Comparison of ENCODE assay signal across 22 mouse cellular contexts in genomic region chr16:49165728-49166127, GRCm38 (mm10).
"Had no signal": no experiment of that assay in that cellular context is flagged by ENCODE, and none has a peak within 500 bp of the region (broad histone marks: within the 10 kb centered on the region; RNA-seq: fewer than 3 reads in every experiment).

No protein-coding gene starts in this region.

- H3K36me3 ChIP-seq: limb, embryonic 12.5 days; limb, embryonic 15.5 days; liver, embryonic 15.5 days; midbrain, embryonic 12.5 days; midbrain, embryonic 15.5 days; neural tube, embryonic 12.5 days; neural tube, embryonic 15.5 days had no signal

- DNase-seq: kidney, adult 11 months; kidney, postnatal 25 days; left cerebral cortex, postnatal 4 days; lung, adult 2 months; lung, postnatal 14 days; lung, postnatal 4 days; right cerebral cortex, adult 18-20 months; right cerebral cortex, postnatal 14 days; spleen, adult 18-20 months; thymus, adult 2 months; thymus, postnatal 14 days; thymus, postnatal 4 days had no signal

- H3K4me2 ChIP-seq: limb, embryonic 12.5 days; limb, embryonic 15.5 days; liver, embryonic 11.5 days; liver, embryonic 15.5 days; midbrain, embryonic 12.5 days; midbrain, embryonic 15.5 days; neural tube, embryonic 12.5 days; neural tube, embryonic 15.5 days had no signal

- ATAC-seq: midbrain, embryonic 15.5 days had no signal

- H3K4me3 ChIP-seq: limb, embryonic 12.5 days; limb, embryonic 15.5 days; liver, embryonic 15.5 days; midbrain, embryonic 12.5 days; midbrain, embryonic 15.5 days; neural tube, embryonic 12.5 days; neural tube, embryonic 15.5 days had no signal

- H3K9me3 ChIP-seq: limb, embryonic 12.5 days; limb, embryonic 15.5 days; liver, embryonic 15.5 days; midbrain, embryonic 12.5 days; midbrain, embryonic 15.5 days; neural tube, embryonic 12.5 days; neural tube, embryonic 15.5 days had no signal

- H3K9ac ChIP-seq: limb, embryonic 12.5 days; limb, embryonic 15.5 days; liver, embryonic 15.5 days; midbrain, embryonic 12.5 days; midbrain, embryonic 15.5 days; neural tube, embryonic 12.5 days; neural tube, embryonic 15.5 days had no signal

- H3K27me3 ChIP-seq: limb, embryonic 12.5 days; limb, embryonic 15.5 days; liver, embryonic 15.5 days; midbrain, embryonic 12.5 days; midbrain, embryonic 15.5 days; neural tube, embryonic 12.5 days; neural tube, embryonic 15.5 days had no signal

- H3K4me1 ChIP-seq: liver, embryonic 15.5 days; midbrain, embryonic 12.5 days; midbrain, embryonic 15.5 days; neural tube, embryonic 12.5 days; neural tube, embryonic 15.5 days had no signal

- H3K27ac ChIP-seq: kidney, postnatal 0 days; limb, embryonic 12.5 days; limb, embryonic 15.5 days; liver, embryonic 15.5 days; midbrain, embryonic 12.5 days; midbrain, embryonic 15.5 days; neural tube, embryonic 12.5 days; neural tube, embryonic 15.5 days; stomach, postnatal 0 days had no signal
